Mouse (Mus musculus) small intestine, adult 2 months (tissue): Measurements from ENCODE around the gene Car4.

Experiments
- CTCF ChIP-seq: fragments of 200-500 bp; IDR thresholded peaks from 2 replicates; pipeline ENCODE4 v1.5.1; 2012; ENCODE audit warnings: low read depth, mild to moderate bottlenecking, control low read depth, inconsistent platforms, low read length, moderate library complexity, mixed read lengths; ENCODE audit not compliant: insufficient replicate concordance, insufficient read length; ENCODE audit errors: extremely low read depth
- POLR2A ChIP-seq: fragments of 200-500 bp; IDR thresholded peaks from 2 replicates; pipeline ENCODE4 v1.6.1; 2012; ENCODE audit warnings: low read depth, mild to moderate bottlenecking, control low read depth, inconsistent platforms, low read length, moderate library complexity

DNA sequence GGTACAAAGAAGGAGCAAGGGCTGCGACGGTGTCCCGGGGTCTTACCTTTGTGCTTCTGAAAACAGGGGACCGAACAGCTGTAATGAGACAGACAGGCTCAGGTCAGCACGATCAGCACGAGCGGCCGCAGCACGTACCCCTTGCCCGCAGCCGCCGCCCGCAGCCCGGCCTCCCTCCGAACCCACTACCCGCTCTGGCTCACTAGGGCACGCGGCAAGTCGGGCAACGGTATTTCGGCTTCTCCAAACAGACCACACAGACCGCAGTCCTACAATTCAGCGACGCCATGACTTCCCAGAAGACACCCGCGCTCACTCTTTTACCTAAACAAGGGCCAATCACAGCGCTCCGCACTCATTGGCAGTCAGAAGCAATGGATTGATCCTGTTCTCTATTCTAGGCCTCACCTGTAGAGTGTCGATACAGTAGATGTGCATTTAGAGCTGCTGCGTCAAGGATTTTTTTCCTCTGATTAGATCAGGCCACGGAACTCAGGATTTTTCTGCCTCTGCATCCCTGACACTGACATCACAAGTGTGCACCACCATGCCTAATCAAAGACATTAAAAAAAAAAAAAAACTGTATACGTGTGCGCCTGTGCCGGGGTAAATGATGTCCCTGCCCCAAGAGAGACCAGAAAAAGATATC lies 41.4 kb upstream of the Car4 start, which contains the start of gene Znhit3:
- TF ChIP-seq CTCF = no peak
- TF ChIP-seq POLR2A = no peak
